ENCODE assay signal across 9 mouse cellular contexts in the genomic region with DNA sequence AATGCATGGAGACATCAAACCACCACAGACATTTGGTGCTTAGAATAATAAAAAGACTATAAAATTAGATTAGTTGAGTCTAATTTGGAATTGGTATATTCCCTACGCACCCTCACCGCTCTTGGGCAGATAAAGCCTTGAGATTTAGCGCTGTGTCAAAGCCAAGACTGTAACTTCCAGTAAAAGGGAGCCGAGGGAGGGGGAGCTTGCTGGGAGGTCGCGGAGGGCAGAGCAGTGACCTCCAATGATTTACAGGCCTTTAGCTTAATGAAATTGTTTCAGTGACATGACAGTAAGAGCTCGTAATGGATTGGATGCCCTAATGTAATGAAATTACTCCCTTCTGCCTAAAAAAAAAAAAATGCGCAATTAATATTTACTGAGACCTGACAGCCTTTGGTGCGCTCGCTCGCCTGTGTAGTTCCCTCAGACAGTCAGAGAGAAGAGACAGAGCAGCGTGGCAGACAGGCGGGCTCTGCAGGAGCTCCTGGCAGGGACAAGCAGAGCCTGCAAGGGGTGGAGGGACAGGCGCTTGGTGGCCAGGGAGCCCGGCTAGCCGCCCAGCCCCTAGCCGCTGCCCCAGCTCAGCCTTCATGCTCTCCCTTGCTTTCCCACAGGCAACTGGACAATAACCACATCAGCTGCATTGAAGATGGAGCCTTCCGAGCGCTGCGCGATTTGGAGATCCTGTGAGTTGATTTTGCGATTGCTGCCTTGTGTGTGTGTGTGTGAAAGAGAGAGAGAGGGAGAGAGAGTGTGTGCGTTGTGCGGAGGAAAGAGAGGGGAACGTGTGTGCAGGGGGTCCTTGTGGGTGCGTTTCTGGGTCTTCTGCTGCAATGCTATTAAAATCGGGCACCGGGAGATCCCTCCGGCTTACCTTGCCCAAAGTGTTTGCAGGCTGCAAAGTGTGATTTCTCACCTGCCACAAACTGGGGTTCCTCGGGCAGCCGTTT.
DNase-seq lines count a peak whose midpoint lies in the region; ATAC-seq and TF ChIP-seq lines count a peak whose summit lies in the region.
"Had no signal": no experiment of that assay in that cellular context is flagged by ENCODE, and none has a peak within 500 bp of the region (broad histone marks: within the 10 kb centered on the region; RNA-seq: fewer than 3 reads in every experiment).

No protein-coding gene starts in this region.

- H3K36me3 ChIP-seq in heart, embryonic 10.5 days = no peaks in the 10 kb centered on the region
- H3K36me3 ChIP-seq in stomach, embryonic 14.5 days (ENCODE audit: control insufficient read depth, insufficient read depth, low read length) = no peaks in the 10 kb centered on the region
- H3K36me3 ChIP-seq in stomach, postnatal 0 days (ENCODE audit: control insufficient read depth, insufficient read depth, low read length) = no peaks in the 10 kb centered on the region
- H3K36me3 ChIP-seq in hindbrain, embryonic 14.5 days (replicated peaks; ENCODE audit: control insufficient read depth, insufficient read depth) = no peaks in the 10 kb centered on the region
- no peaks in the 10 kb centered on the region for H3K36me3 ChIP-seq in neural tube, embryonic 14.5 days (ENCODE audit: control insufficient read depth, insufficient read depth, low read length)
- H3K36me3 ChIP-seq: liver, embryonic 15.5 days had no signal

- H3K9me3 ChIP-seq in heart, embryonic 10.5 days = no peaks in the 10 kb centered on the region
- H3K9me3 ChIP-seq in stomach, embryonic 14.5 days (ENCODE audit: control insufficient read depth, low read depth, low read length) = no peaks in the 10 kb centered on the region
- no peaks in the 10 kb centered on the region for H3K9me3 ChIP-seq in stomach, postnatal 0 days (ENCODE audit: control insufficient read depth, low read length)
- H3K9me3 ChIP-seq in hindbrain, embryonic 14.5 days (ENCODE audit: control insufficient read depth, low read length) = no peaks in the 10 kb centered on the region
- no peaks in the 10 kb centered on the region for H3K9me3 ChIP-seq in neural tube, embryonic 14.5 days (ENCODE audit: control insufficient read depth, low read length)
- H3K9me3 ChIP-seq: liver, embryonic 15.5 days had no signal

- H3K4me2 ChIP-seq in stomach, embryonic 14.5 days (replicated peaks; ENCODE audit: low read depth, low read length) = peak overlapping the region; percentile 40
- H3K4me2 ChIP-seq in stomach, postnatal 0 days (replicated peaks; ENCODE audit: low read depth) = no peak overlapping the region
- H3K4me2 ChIP-seq in hindbrain, embryonic 14.5 days (replicated peaks) = peak overlapping the region; percentile 68
- peak overlapping the region; percentile 61 for H3K4me2 ChIP-seq in neural tube, embryonic 14.5 days (ENCODE audit: low read depth, low read length)
- H3K4me2 ChIP-seq: liver, embryonic 15.5 days had no signal

- no peak for TF ChIP-seq EP300 in stomach, postnatal 0 days (optimal IDR thresholded peaks at IDR 0.05)

- H3K4me3 ChIP-seq in heart, embryonic 10.5 days = peak overlapping the region; percentile 51
- peak overlapping the region; percentile 17 for H3K4me3 ChIP-seq in stomach, embryonic 14.5 days (ENCODE audit: low read depth, low read length)
- H3K4me3 ChIP-seq in stomach, postnatal 0 days (ENCODE audit: low read depth, low read length) = no peak overlapping the region
- H3K4me3 ChIP-seq in hindbrain, embryonic 14.5 days (replicated peaks; ENCODE audit: low read length) = peak overlapping the region; percentile 43
- H3K4me3 ChIP-seq in neural tube, embryonic 14.5 days (ENCODE audit: low read depth, low read length) = peak overlapping the region; percentile 36
- H3K4me3 ChIP-seq: liver, embryonic 15.5 days had no signal

- ATAC-seq in stomach, embryonic 14.5 days (ENCODE audit: insufficient number of reproducible peaks, insufficient read depth, low FRiP score, low read depth) = no peak; the same call in 1 of the 2 replicates
- no peak for ATAC-seq in stomach, postnatal 0 days (ENCODE audit: low FRiP score, low TSS enrichment)
- peak; percentile 79; the same call in 1 of the 2 replicates for ATAC-seq in hindbrain, embryonic 14.5 days (ENCODE audit: low FRiP score)
- ATAC-seq in neural tube, embryonic 14.5 days (ENCODE audit: low read depth) = peak; percentile 83; the same call in 1 of the 2 replicates

- TF ChIP-seq CTCF in stomach, postnatal 0 days (IDR thresholded peaks at IDR 0.05; ENCODE audit: low read depth) = no peak

- H3K9ac ChIP-seq in stomach, embryonic 14.5 days (replicated peaks; ENCODE audit: low read depth, low read length) = peak overlapping the region; percentile 18; the same call in 1 of the 2 replicates
- no peak overlapping the region for H3K9ac ChIP-seq in stomach, postnatal 0 days (ENCODE audit: low read length)
- H3K9ac ChIP-seq in hindbrain, embryonic 14.5 days = peak overlapping the region; percentile 78
- H3K9ac ChIP-seq in neural tube, embryonic 14.5 days (replicated peaks; ENCODE audit: low read depth, low read length) = peak overlapping the region; percentile 58
- H3K9ac ChIP-seq: liver, embryonic 15.5 days had no signal

- no peaks in the 10 kb centered on the region for H3K27me3 ChIP-seq in heart, embryonic 10.5 days (ENCODE audit: insufficient read depth, poor library complexity, severe bottlenecking)
- no peaks in the 10 kb centered on the region; the same call in 1 of the 2 replicates for H3K27me3 ChIP-seq in stomach, embryonic 14.5 days (ENCODE audit: control insufficient read depth, insufficient read depth, low read length)
- no peaks in the 10 kb centered on the region for H3K27me3 ChIP-seq in stomach, postnatal 0 days (ENCODE audit: control insufficient read depth, insufficient read depth, low read length)
- peaks cover 14% of the 10 kb centered on the region for H3K27me3 ChIP-seq in hindbrain, embryonic 14.5 days (ENCODE audit: control insufficient read depth, insufficient read depth, low read length)
- no peaks in the 10 kb centered on the region for H3K27me3 ChIP-seq in neural tube, embryonic 14.5 days (ENCODE audit: control insufficient read depth, insufficient read depth, low read length)

- WGBS in heart, embryonic 10.5 days = 38% methylated on average over 31 of the region's 31 CpGs
- WGBS in stomach, embryonic 14.5 days = 21% methylated on average over 31 of the region's 31 CpGs
- WGBS in stomach, postnatal 0 days = 32% methylated on average over 31 of the region's 31 CpGs
- 17% methylated on average over 31 of the region's 31 CpGs for WGBS in hindbrain, embryonic 14.5 days
- WGBS in neural tube, embryonic 14.5 days = 15% methylated on average over 31 of the region's 31 CpGs

- no peak for DNase-seq in heart, embryonic 10.5 days (ENCODE audit: low spot score)
- no peak for DNase-seq in heart, adult 9 months (ENCODE audit: low spot score in 2 of 2)
- no peak for DNase-seq in stomach, postnatal 0 days (ENCODE audit: low spot score)
- peak; percentile 57 for DNase-seq in hindbrain, embryonic 14.5 days (ENCODE audit: low spot score)
- no peak for DNase-seq in T-cell, adult 2 months (ENCODE audit: low spot score)
- no peak for DNase-seq in gastrocnemius, adult 8-10 months (ENCODE audit: low spot score in 2 of 2)

- peak overlapping the region; percentile 73 for H3K27ac ChIP-seq in heart, embryonic 10.5 days
- H3K27ac ChIP-seq in stomach, embryonic 14.5 days (ENCODE audit: low read length) = no peak overlapping the region
- no peak overlapping the region for H3K27ac ChIP-seq in stomach, postnatal 0 days (replicated peaks)
- H3K27ac ChIP-seq in hindbrain, embryonic 14.5 days = peak overlapping the region; percentile 88
- H3K27ac ChIP-seq in neural tube, embryonic 14.5 days (ENCODE audit: low read depth, low read length) = peak overlapping the region; percentile 73
- H3K27ac ChIP-seq: liver, embryonic 15.5 days had no signal

- peaks cover 35% of the 10 kb centered on the region for H3K4me1 ChIP-seq in heart, embryonic 10.5 days
- H3K4me1 ChIP-seq in stomach, embryonic 14.5 days (ENCODE audit: control insufficient read depth, insufficient read depth, low read length) = 0 out of 2 replicates have a peak, but pooled peaks cover 6% of the 10 kb centered on the region
- H3K4me1 ChIP-seq in stomach, postnatal 0 days (replicated peaks; ENCODE audit: control insufficient read depth, insufficient read depth) = no peaks in the 10 kb centered on the region
- peaks cover 30% of the 10 kb centered on the region for H3K4me1 ChIP-seq in hindbrain, embryonic 14.5 days (replicated peaks; ENCODE audit: control insufficient read depth, insufficient read depth, low read length)
- H3K4me1 ChIP-seq in neural tube, embryonic 14.5 days (ENCODE audit: control insufficient read depth, insufficient read depth, low read length) = peaks cover 11% of the 10 kb centered on the region; the same call in 1 of the 2 replicates
- H3K4me1 ChIP-seq: liver, embryonic 15.5 days had no signal

Comparison
In these comparisons a context has a peak if more than half of its experiments do, and no peak if none do; other contexts are left out.
1. H3K27ac ChIP-seq: peak in heart, embryonic 10.5 days (single experiment), hindbrain, embryonic 14.5 days (single experiment) and neural tube, embryonic 14.5 days (single experiment); none in stomach, embryonic 14.5 days (single experiment) and stomach, postnatal 0 days (single experiment).
2. ATAC-seq: peak in hindbrain, embryonic 14.5 days (single experiment) and neural tube, embryonic 14.5 days (single experiment); none in stomach, embryonic 14.5 days (single experiment) and stomach, postnatal 0 days (single experiment).